In the genomic region with DNA sequence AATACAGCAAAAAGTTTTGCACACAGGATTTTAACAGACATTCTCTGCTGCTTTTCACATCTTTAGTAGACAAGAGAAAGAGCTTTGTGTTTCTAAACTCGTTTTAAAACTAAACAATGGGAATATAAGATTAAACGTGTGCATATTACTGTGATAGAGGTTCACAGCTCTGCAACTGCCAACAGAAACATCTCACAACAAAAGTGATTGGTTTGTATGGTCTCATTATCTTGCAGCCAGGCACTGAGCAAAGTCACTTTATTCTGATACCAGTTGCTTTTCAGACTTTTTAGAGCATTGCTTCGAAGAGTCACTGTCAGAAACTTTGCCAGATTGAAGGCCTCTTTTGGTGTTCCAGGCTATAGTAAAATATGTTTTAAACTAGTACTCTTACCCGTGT, we compare ENCODE assay signal across 13 mouse cellular contexts. TPM values are rescaled to one million over a fixed set of nuclear protein-coding genes. Genes with fewer than 3 reads are reported as not detected.
DNase-seq lines count a peak whose midpoint lies in the region; ATAC-seq and TF ChIP-seq lines count a peak whose summit lies in the region.
"Had no signal": no experiment of that assay in that cellular context is flagged by ENCODE, and none has a peak within 500 bp of the region (broad histone marks: within the 10 kb centered on the region; RNA-seq: fewer than 3 reads in every experiment).

No protein-coding gene starts in this region.

- TF ChIP-seq CTCF in lung, embryonic 14.5 days (IDR thresholded peaks at IDR 0.05; ENCODE audit: low read depth): no peak

- H3K4me1 ChIP-seq in hindbrain, embryonic 10.5 days (replicated peaks): peaks cover 27% of the 10 kb centered on the region
- H3K4me1 ChIP-seq in hindbrain, embryonic 13.5 days (replicated peaks): peaks cover 22% of the 10 kb centered on the region
- 0 out of 2 replicates have a peak, but pooled peaks cover 2% of the 10 kb centered on the region for H3K4me1 ChIP-seq in lung, embryonic 14.5 days (ENCODE audit: insufficient read depth)
- H3K4me1 ChIP-seq in embryonic facial prominence, embryonic 12.5 days: peaks cover 9% of the 10 kb centered on the region
- H3K4me1 ChIP-seq in intestine, embryonic 15.5 days (replicated peaks): peaks cover 11% of the 10 kb centered on the region

- no peaks in the 10 kb centered on the region for H3K9me3 ChIP-seq in hindbrain, embryonic 10.5 days
- no peaks in the 10 kb centered on the region for H3K9me3 ChIP-seq in hindbrain, embryonic 13.5 days
- H3K9me3 ChIP-seq in lung, embryonic 14.5 days (ENCODE audit: low read depth, low read length): no peaks in the 10 kb centered on the region
- no peaks in the 10 kb centered on the region for H3K9me3 ChIP-seq in embryonic facial prominence, embryonic 12.5 days
- H3K9me3 ChIP-seq in intestine, embryonic 15.5 days: no peaks in the 10 kb centered on the region

- H3K27ac ChIP-seq in hindbrain, embryonic 10.5 days: no peak overlapping the region
- no peak overlapping the region for H3K27ac ChIP-seq in hindbrain, embryonic 13.5 days
- H3K27ac ChIP-seq in lung, embryonic 14.5 days (ENCODE audit: low read depth): no peak overlapping the region
- no peak overlapping the region for H3K27ac ChIP-seq in embryonic facial prominence, embryonic 12.5 days
- H3K27ac ChIP-seq in intestine, embryonic 15.5 days: no peak overlapping the region

- H3K4me2 ChIP-seq in hindbrain, embryonic 13.5 days: no peak overlapping the region; the same call in 1 of the 2 replicates
- peak overlapping the region; percentile 98; the same call in 1 of the 2 replicates for H3K4me2 ChIP-seq in lung, embryonic 14.5 days
- peak overlapping the region; percentile 77; the same call in 1 of the 2 replicates for H3K4me2 ChIP-seq in embryonic facial prominence, embryonic 12.5 days (replicated peaks)
- peak overlapping the region; percentile 90 for H3K4me2 ChIP-seq in intestine, embryonic 15.5 days (replicated peaks)

- peaks cover 11% of the 10 kb centered on the region for H3K27me3 ChIP-seq in hindbrain, embryonic 10.5 days (ENCODE audit: insufficient read depth, poor library complexity, severe bottlenecking)
- no peaks in the 10 kb centered on the region for H3K27me3 ChIP-seq in hindbrain, embryonic 13.5 days
- H3K27me3 ChIP-seq in lung, embryonic 14.5 days (ENCODE audit: insufficient read depth, low read length): no peaks in the 10 kb centered on the region
- no peaks in the 10 kb centered on the region for H3K27me3 ChIP-seq in embryonic facial prominence, embryonic 12.5 days
- no peaks in the 10 kb centered on the region for H3K27me3 ChIP-seq in intestine, embryonic 15.5 days (replicated peaks)

- WGBS in hindbrain, embryonic 10.5 days: 79% methylated on average over 4 of the region's 4 CpGs
- 75% methylated on average over 4 of the region's 4 CpGs for WGBS in hindbrain, embryonic 13.5 days
- WGBS in lung, embryonic 14.5 days: 64% methylated on average over 4 of the region's 4 CpGs
- WGBS in embryonic facial prominence, embryonic 12.5 days: 72% methylated on average over 4 of the region's 4 CpGs
- WGBS in intestine, embryonic 15.5 days: 70% methylated on average over 4 of the region's 4 CpGs

- H3K4me3 ChIP-seq in hindbrain, embryonic 10.5 days: 0 out of 2 replicates have a peak overlapping the region, but pooled peaks have one; percentile 96
- H3K4me3 ChIP-seq in hindbrain, embryonic 13.5 days: no peak overlapping the region
- no peak overlapping the region for H3K4me3 ChIP-seq in lung, embryonic 14.5 days (ENCODE audit: low read depth, low read length)
- H3K4me3 ChIP-seq in embryonic facial prominence, embryonic 12.5 days: no peak overlapping the region
- no peak overlapping the region for H3K4me3 ChIP-seq in intestine, embryonic 15.5 days (replicated peaks)

- peaks cover 1% of the 10 kb centered on the region; the same call in 1 of the 2 replicates for H3K36me3 ChIP-seq in hindbrain, embryonic 10.5 days
- H3K36me3 ChIP-seq in hindbrain, embryonic 13.5 days: no peaks in the 10 kb centered on the region
- H3K36me3 ChIP-seq in lung, embryonic 14.5 days (ENCODE audit: insufficient read depth): no peaks in the 10 kb centered on the region
- H3K36me3 ChIP-seq in embryonic facial prominence, embryonic 12.5 days: no peaks in the 10 kb centered on the region
- no peaks in the 10 kb centered on the region for H3K36me3 ChIP-seq in intestine, embryonic 15.5 days

- no peak for ATAC-seq in hindbrain, embryonic 13.5 days (ENCODE audit: low FRiP score)
- ATAC-seq in lung, embryonic 14.5 days (ENCODE audit: insufficient read depth): no peak
- no peak for ATAC-seq in embryonic facial prominence, embryonic 12.5 days (ENCODE audit: insufficient number of reproducible peaks, insufficient read depth, low FRiP score, low TSS enrichment)
- ATAC-seq in intestine, embryonic 15.5 days: no peak
- ATAC-seq: CD4-positive, CD25-positive, alpha-beta regulatory T cell, adult 4 months; inflammation-experienced regulatory T-cells, adult 6 months had no signal

- no peak for DNase-seq in hindbrain, embryonic 10.5 days (ENCODE audit: low spot score)
- no peak for DNase-seq in lung, embryonic 14.5 days
- DNase-seq in lung, postnatal 10 days: no peak
- DNase-seq in urinary bladder, postnatal 25 days (ENCODE audit: low spot score): no peak
- no peak for DNase-seq in frontal cortex, adult 2 months (ENCODE audit: extremely low spot score in 1 of 2, low spot score in 1 of 2)
- DNase-seq: adrenal gland, adult 8-10 months; cerebellum, adult 2 months; thymus, postnatal 4 days had no signal

- no peak overlapping the region for H3K9ac ChIP-seq in hindbrain, embryonic 13.5 days
- peak overlapping the region; percentile 73; the same call in 1 of the 2 replicates for H3K9ac ChIP-seq in lung, embryonic 14.5 days
- H3K9ac ChIP-seq in embryonic facial prominence, embryonic 12.5 days: no peak overlapping the region
- H3K9ac ChIP-seq in intestine, embryonic 15.5 days: no peak overlapping the region

RNA-seq across cellular contexts. Expression of a gene that starts 0.9 kb away (rescaled TPM):
- 51.6 and 53.9 TPM in 2 replicates for polyA plus RNA-seq in hindbrain, embryonic 10.5 days (2016; fragmentation: Nextera tagmentation; extraction: Ambion mirVana)
- 34.6 and 36.3 TPM in 2 replicates for polyA plus RNA-seq in hindbrain, embryonic 13.5 days (2015; fragmentation: Nextera tagmentation; extraction: Ambion mirVana)
- 56.2 and 63.1 TPM in 2 replicates for polyA plus RNA-seq in lung, embryonic 14.5 days (2014; fragmentation: Nextera tagmentation; extraction: Ambion mirVana)
- polyA plus RNA-seq in embryonic facial prominence, embryonic 12.5 days (2016; fragmentation: Nextera tagmentation; extraction: Ambion mirVana): 61.6 and 65.4 TPM in 2 replicates
- polyA plus RNA-seq in intestine, embryonic 15.5 days (2015; fragmentation: Nextera tagmentation; extraction: Ambion mirVana): 37.5 and 38.9 TPM in 2 replicates
- polyA plus RNA-seq in frontal cortex, adult 2 months (2012; rRNA removed): 68.7 and 69.6 TPM in 2 replicates

RNA-seq across cellular contexts. Expression of a gene that starts 40.3 kb away (rescaled TPM):
- 16.5 and 19.5 TPM in 2 replicates for polyA plus RNA-seq in hindbrain, embryonic 10.5 days (2016; fragmentation: Nextera tagmentation; extraction: Ambion mirVana)
- polyA plus RNA-seq in hindbrain, embryonic 13.5 days (2015; fragmentation: Nextera tagmentation; extraction: Ambion mirVana): 7.0 and 7.8 TPM in 2 replicates
- 33.7 and 46.0 TPM in 2 replicates for polyA plus RNA-seq in lung, embryonic 14.5 days (2014; fragmentation: Nextera tagmentation; extraction: Ambion mirVana)
- polyA plus RNA-seq in embryonic facial prominence, embryonic 12.5 days (2016; fragmentation: Nextera tagmentation; extraction: Ambion mirVana): 36.6 and 47.2 TPM in 2 replicates
- 20.0 and 21.6 TPM in 2 replicates for polyA plus RNA-seq in intestine, embryonic 15.5 days (2015; fragmentation: Nextera tagmentation; extraction: Ambion mirVana)
- 1.7 and 2.0 TPM in 2 replicates for polyA plus RNA-seq in frontal cortex, adult 2 months (2012; rRNA removed)
